Mouse (Mus musculus): ENCODE measurements around the gene Auh.

DNA sequence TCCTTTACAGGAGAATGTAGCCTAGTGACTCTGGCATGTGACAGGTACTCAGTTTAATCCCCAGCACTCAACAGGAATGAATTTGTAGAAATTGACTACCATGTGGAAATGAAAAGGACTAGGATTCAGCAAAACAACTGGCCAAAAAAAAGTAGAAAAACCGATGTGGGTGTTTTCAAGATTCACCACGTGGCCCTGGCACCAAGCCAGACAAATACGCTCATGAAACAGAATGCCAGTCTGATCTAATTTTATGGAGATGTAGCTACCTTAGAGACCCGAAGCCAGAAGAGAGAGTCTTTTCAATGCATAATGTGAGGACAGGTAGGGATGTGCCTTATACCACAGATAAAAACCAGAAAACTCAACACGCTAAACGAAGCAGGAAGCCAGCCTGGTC lies 54.4 kb downstream of the Auh start:
- no peak for TF ChIP-seq CTCF (IDR thresholded peaks at IDR 0.05; ENCODE audit: borderline replicate concordance, extremely low read depth, insufficient read depth, insufficient read length)
- TF ChIP-seq POLR2A (IDR thresholded peaks at IDR 0.05; ENCODE audit: borderline replicate concordance, extremely low read depth, insufficient read depth, insufficient read length, poor library complexity, severe bottlenecking) = no peak

Data from brain, embryonic 14.5 days (tissue).